Mouse (Mus musculus): ENCODE measurements at regions not wholly inside any gene's neighbourhood (a gene's known extent, or its start where the extent isn't known, plus 50 kb on each side); places are given as distances from the start of the nearest gene placed in this dataset.

- TF ChIP-seq POLR2A (IDR thresholded peaks at IDR 0.05; ENCODE audit: extremely low read depth, insufficient read depth, low read length) (no peak), CTCF (IDR thresholded peaks at IDR 0.05; ENCODE audit: extremely low read depth, insufficient read depth, low read length) (peak; percentile 76)
Measured at GRCm38 (mm10) chr14:67599734-67600133, 1590.7 kb upstream of the Gulo start.

Measured in cortical plate, adult 2 months (tissue).